ENCODE assay signal across 18 mouse cellular contexts in genomic region chr10:98960911-98961310, GRCm38 (mm10). TPM values are rescaled to one million over a fixed set of nuclear protein-coding genes. Genes with fewer than 3 reads are reported as not detected.
DNase-seq lines count a peak whose midpoint lies in the region; ATAC-seq and TF ChIP-seq lines count a peak whose summit lies in the region.
"Had no signal": no experiment of that assay in that cellular context is flagged by ENCODE, and none has a peak within 500 bp of the region (broad histone marks: within the 10 kb centered on the region; RNA-seq: fewer than 3 reads in every experiment).

No protein-coding gene starts in this region.

- H3K4me3 ChIP-seq in gastrocnemius, adult 2 months = no peak overlapping the region
- H3K4me3 ChIP-seq in embryonic facial prominence, embryonic 10.5 days = no peak overlapping the region
- H3K4me3 ChIP-seq: forebrain, embryonic 12.5 days; hindbrain, embryonic 10.5 days had no signal

- DNase-seq in gastrocnemius, adult 2 months = peak; percentile 25
- no peak for DNase-seq in gastrocnemius, postnatal 14 days
- DNase-seq in urinary bladder, postnatal 14 days (ENCODE audit: low spot score) = peak; percentile 14
- DNase-seq in urinary bladder, postnatal 4 days (ENCODE audit: low spot score in 2 of 2) = no peak
- peak; percentile 54 for DNase-seq in lung, postnatal 10 days
- DNase-seq in yolk sac, embryonic 10.5 days (ENCODE audit: low spot score) = peak; percentile 36
- no peak for DNase-seq in embryonic facial prominence, embryonic 10.5 days (ENCODE audit: low spot score)
- DNase-seq: adrenal gland, postnatal 36 days; cerebellum, adult 11-12 months; cerebellum, postnatal 14 days; heart, adult 18-20 months; kidney, adult 18-20 months; right cerebral cortex, adult 18-20 months; thymus, postnatal 25 days had no signal

- WGBS in embryonic facial prominence, embryonic 10.5 days = 50% methylated on average over 5 of the region's 5 CpGs

- peaks cover 37% of the 10 kb centered on the region for H3K4me1 ChIP-seq in embryonic facial prominence, embryonic 10.5 days

- no peak overlapping the region; the same call in 1 of the 2 replicates for H3K27ac ChIP-seq in gastrocnemius, adult 2 months
- no peak overlapping the region for H3K27ac ChIP-seq in embryonic facial prominence, embryonic 10.5 days (replicated peaks)
- H3K27ac ChIP-seq: forebrain, embryonic 12.5 days; hindbrain, embryonic 10.5 days; kidney, postnatal 0 days had no signal

- intact Hi-C loops in gastrocnemius, adult 2 months (cut with DNase I) = no loop called here
- intact Hi-C loops in gastrocnemius, postnatal 14 days (cut with DNase I; ENCODE audit: low total_unique reads) = no loop called here

- H3K27me3 ChIP-seq in embryonic facial prominence, embryonic 10.5 days (replicated peaks; ENCODE audit: low read depth, poor library complexity, severe bottlenecking) = no peaks in the 10 kb centered on the region
- H3K27me3 ChIP-seq: forebrain, embryonic 12.5 days had no signal

- no peak for ATAC-seq in erythroid progenitor cell, adult 5-6 weeks (replicated peaks; ENCODE audit: low FRiP score, poor library complexity, severe bottlenecking)

- no peaks in the 10 kb centered on the region for H3K9me3 ChIP-seq in embryonic facial prominence, embryonic 10.5 days
- H3K9me3 ChIP-seq: forebrain, embryonic 12.5 days; hindbrain, embryonic 10.5 days had no signal

- no peaks in the 10 kb centered on the region for H3K36me3 ChIP-seq in embryonic facial prominence, embryonic 10.5 days (replicated peaks)
- H3K36me3 ChIP-seq: forebrain, embryonic 12.5 days; hindbrain, embryonic 10.5 days had no signal

- TF ChIP-seq CTCF in gastrocnemius, adult 2 months (IDR thresholded peaks at IDR 0.05) = no peak

RNA-seq across cellular contexts. Expression of gene Atp2b1, which starts 46.7 kb away (rescaled TPM):
- 10 to 100 TPM; 74.7 to 79.0 TPM for total RNA-seq in gastrocnemius, adult 2 months (2021)
- 10 to 100 TPM; 55.0 to 55.8 TPM for total RNA-seq in gastrocnemius, postnatal 14 days (2021)
- 25.9 and 32.3 TPM in 2 replicates for total RNA-seq in erythroid progenitor cell, adult 5-6 weeks (2015; ENCODE audit: low replicate concordance)
- 37.0 and 39.6 TPM in 2 replicates for total RNA-seq in erythroid progenitor cell, adult 5-6 weeks (2017; ENCODE audit: low replicate concordance)
- polyA plus RNA-seq in embryonic facial prominence, embryonic 10.5 days (2016; fragmentation: Nextera tagmentation; extraction: Ambion mirVana) = 92.3 and 101 TPM in 2 replicates

Comparison
In these comparisons a context has a peak if more than half of its experiments do, and no peak if none do; other contexts are left out.
1. DNase-seq: peak in gastrocnemius, adult 2 months (single experiment), urinary bladder, postnatal 14 days (single experiment), lung, postnatal 10 days (single experiment) and yolk sac, embryonic 10.5 days (single experiment); none in gastrocnemius, postnatal 14 days (single experiment), urinary bladder, postnatal 4 days (0 of 2) and embryonic facial prominence, embryonic 10.5 days (single experiment).